Comparison of ENCODE assay signal across 8 mouse cellular contexts in genomic region chr4:70534891-70535269, GRCm38 (mm10). TPM values are rescaled to one million over a fixed set of nuclear protein-coding genes. Genes with fewer than 3 reads are reported as not detected.
DNase-seq lines count a peak whose midpoint lies in the region; ATAC-seq and TF ChIP-seq lines count a peak whose summit lies in the region.

Megf9 (minus strand) TSS chr4:70534995.

- H3K4me2 ChIP-seq in neural tube, embryonic 15.5 days: peak within 1 kb of the TSS; percentile 84

- no peaks in the 10 kb centered on the region for H3K27me3 ChIP-seq in neural tube, embryonic 15.5 days (replicated peaks)

- H3K4me3 ChIP-seq in layer of hippocampus, adult 2 months: peak within 1 kb of the TSS; percentile 87
- peak within 1 kb of the TSS; percentile 87 for H3K4me3 ChIP-seq in lung, adult 2 months (replicated peaks; ENCODE audit: extremely low read depth, low read depth, low read length)
- peak within 1 kb of the TSS; percentile 92 for H3K4me3 ChIP-seq in neural tube, embryonic 15.5 days (replicated peaks)

- H3K4me1 ChIP-seq in lung, adult 2 months (ENCODE audit: control insufficient read depth, insufficient read depth, low read length): peaks cover 13% of the 10 kb centered on the region
- peaks cover 38% of the 10 kb centered on the region for H3K4me1 ChIP-seq in neural tube, embryonic 15.5 days

- peak within 1 kb of the TSS; percentile 97 for H3K27ac ChIP-seq in layer of hippocampus, adult 2 months
- peak within 1 kb of the TSS; percentile 100 for H3K27ac ChIP-seq in neural tube, embryonic 15.5 days (replicated peaks)

- peak; percentile 99 for ATAC-seq in neural tube, embryonic 15.5 days (ENCODE audit: low FRiP score)

- no peak for TF ChIP-seq CTCF in layer of hippocampus, adult 2 months (conservative IDR thresholded peaks at IDR 0.05)
- TF ChIP-seq CTCF in lung, adult 2 months (IDR thresholded peaks at IDR 0.05; ENCODE audit: insufficient read depth, low read length): no peak

- H3K9ac ChIP-seq in neural tube, embryonic 15.5 days (replicated peaks): peak within 1 kb of the TSS; percentile 98

- no peaks in the 10 kb centered on the region for H3K36me3 ChIP-seq in neural tube, embryonic 15.5 days

- peak; percentile 55; the same call in 1 of the 2 replicates for TF ChIP-seq POLR2A in lung, adult 2 months (IDR thresholded peaks at IDR 0.05; ENCODE audit: borderline replicate concordance, extremely low read depth, low read depth, low read length)

- peak; percentile 97 for DNase-seq in MN1 (ENCODE audit: low spot score)
- peak; percentile 98 for DNase-seq in cerebellum, adult 8-10 months
- DNase-seq in forelimb bud, embryonic 11.5 days (ENCODE audit: low read depth, low spot score): peak; percentile 98
- DNase-seq in heart, postnatal 4 days: peak; percentile 98
- peak; percentile 98 for DNase-seq in layer of hippocampus, adult 2 months (ENCODE audit: low spot score in 2 of 2)
- peak; percentile 96 for DNase-seq in lung, adult 2 months
- peak; percentile 97 for DNase-seq in testis, postnatal 10 days (ENCODE audit: low spot score)

- WGBS in lung, adult 2 months: under 1% methylated on average over 46 of the region's 46 CpGs
- 0% methylated on average over 45 of the region's 46 CpGs for WGBS in neural tube, embryonic 15.5 days

- H3K9me3 ChIP-seq in neural tube, embryonic 15.5 days (replicated peaks): no peaks in the 10 kb centered on the region

RNA-seq across cellular contexts. Expression of gene Megf9, which starts in this region (rescaled TPM):
- total RNA-seq in heart, postnatal 4 days (2021): 10 to 100 TPM; 12.7 to 14.3 TPM
- total RNA-seq in layer of hippocampus, adult 2 months (2021): 100 to 1,000 TPM; 126 to 132 TPM
- 26.1 and 39.8 TPM in 2 replicates for polyA plus RNA-seq in lung, adult 2 months (2012; rRNA removed)
- 24.1 and 27.0 TPM in 2 replicates for polyA plus RNA-seq in neural tube, embryonic 15.5 days (2015; fragmentation: Nextera tagmentation; extraction: Ambion mirVana)

Comparison
In these comparisons a context has a peak if more than half of its experiments do, and no peak if none do; other contexts are left out.
1. Peak in every context shown above with its lines: DNase-seq, ATAC-seq, H3K4me3 ChIP-seq and H3K27ac ChIP-seq.
2. RNA of gene Megf9 (total RNA-seq): 126 to 132 TPM in layer of hippocampus, adult 2 months; 12.7 to 14.3 TPM in heart, postnatal 4 days; every median in the first group is over 4 times any median in the second.